Mouse (Mus musculus) erythroid progenitor cell, adult 5-6 weeks (primary cell): ENCODE measurements around the gene Tmbim4. TPM values are rescaled to one million over a fixed set of nuclear protein-coding genes. Genes with fewer than 3 reads are reported as not detected.

ENCODE experiments used
- ATAC-seq: replicated peaks from 2 replicates; pipeline ENCODE4 v1.8.0; 2016; ENCODE audit warnings: moderate number of reproducible peaks, mild to moderate bottlenecking, moderate TSS enrichment, inconsistent platforms; ENCODE audit not compliant: poor library complexity, low FRiP score, severe bottlenecking
- total RNA-seq, 2 experiments: library from RNA; stranded (forward) in 1 of 2; stranded (reverse) in 1 of 2; fragments of 150-400 nt in 1 of 2; fragments of 186-747, 209-891 nt in 1 of 2; gene quantifications; 2 replicates each; pipeline versions ENCODE4 v1.2.3 to v1.2.4; 2015 to 2017; ENCODE audit warnings: low replicate concordance in 2 of 2

Tmbim4 gene
- total RNA-seq, 2 experiments from 2014 or later: 29.8 to 30.9 TPM

DNA sequence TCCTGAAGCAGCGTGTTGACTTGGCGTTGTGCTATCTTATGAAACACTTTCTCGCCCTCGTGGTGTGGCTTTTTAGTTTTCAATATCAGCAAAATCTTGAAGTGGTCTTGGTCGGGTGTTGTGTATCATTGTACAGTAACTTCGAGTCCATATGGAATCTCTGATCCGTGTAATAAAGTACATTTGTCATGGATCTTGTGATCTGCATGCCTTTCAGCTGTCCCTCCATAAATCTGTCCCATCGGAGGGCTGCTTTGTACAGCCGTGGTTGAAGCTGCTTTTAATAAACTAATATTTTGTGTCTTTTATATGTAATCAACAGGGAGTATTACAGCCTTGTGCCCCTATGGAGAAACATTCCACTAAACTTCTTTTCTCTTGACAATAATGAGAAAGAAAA lies 35.5 kb downstream of the Tmbim4 start:
- no peak for ATAC-seq

DNA sequence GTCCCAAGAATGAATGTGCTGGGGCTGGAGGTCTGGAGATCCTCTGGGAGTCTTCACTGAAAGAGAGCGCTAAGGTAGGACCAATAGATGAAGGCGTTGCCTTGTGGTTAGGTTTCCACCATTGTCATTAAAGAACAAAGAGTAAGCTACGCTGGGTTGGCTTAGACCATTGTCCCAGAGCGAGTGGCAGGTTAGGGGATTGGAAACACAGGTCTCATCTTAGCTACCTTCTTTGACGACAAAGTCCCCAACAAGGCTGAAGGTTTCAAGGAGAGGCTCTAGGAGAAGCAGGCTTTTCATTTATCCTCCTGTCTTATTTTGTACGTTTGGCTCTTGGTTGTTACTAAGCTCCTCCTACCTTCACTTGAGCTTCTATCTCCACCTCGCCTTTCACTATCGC lies 36.9 kb downstream of the Tmbim4 start:
- ATAC-seq: no peak

DNA sequence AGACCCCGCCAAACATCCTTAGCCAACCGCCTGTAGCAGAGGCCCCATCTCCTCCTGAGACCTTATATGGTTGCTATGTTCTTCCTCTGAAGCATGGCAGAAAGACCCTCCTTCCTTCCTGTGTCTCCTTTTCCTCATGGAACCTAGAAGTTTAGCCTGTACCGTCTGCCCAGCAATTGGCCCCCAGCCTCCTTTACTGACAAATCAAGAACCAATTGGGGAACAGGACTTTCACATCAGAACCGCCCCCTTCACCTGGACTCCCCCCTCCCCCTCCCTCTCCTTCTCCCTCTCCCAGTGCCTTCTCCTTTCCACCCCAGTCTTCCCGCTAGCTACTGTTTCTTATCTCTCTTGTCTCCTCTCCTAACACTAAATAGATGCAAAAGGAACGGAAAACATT lies 38.1 kb downstream of the Tmbim4 start:
- ATAC-seq: no peak

DNA sequence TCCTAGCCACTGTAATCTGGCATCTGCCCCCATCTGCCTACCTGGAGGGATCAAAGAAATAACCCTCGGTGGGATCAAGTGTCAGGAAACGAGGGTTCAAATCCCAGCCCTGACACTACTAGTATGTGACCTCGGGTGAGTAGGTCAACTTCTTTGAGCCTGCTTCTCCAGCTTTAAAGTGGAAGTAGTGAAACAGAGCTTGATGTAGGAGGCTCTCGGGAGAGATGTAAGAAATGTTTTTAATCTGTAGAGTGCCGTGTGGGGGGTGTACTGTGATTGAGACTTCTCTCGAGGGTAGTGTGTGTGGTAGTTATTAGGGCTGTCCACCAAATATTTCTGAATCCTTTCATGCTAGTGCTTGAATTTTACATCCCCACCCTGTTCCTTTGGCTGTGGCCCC lies 41.0 kb downstream of the Tmbim4 start:
- no peak for ATAC-seq

DNA sequence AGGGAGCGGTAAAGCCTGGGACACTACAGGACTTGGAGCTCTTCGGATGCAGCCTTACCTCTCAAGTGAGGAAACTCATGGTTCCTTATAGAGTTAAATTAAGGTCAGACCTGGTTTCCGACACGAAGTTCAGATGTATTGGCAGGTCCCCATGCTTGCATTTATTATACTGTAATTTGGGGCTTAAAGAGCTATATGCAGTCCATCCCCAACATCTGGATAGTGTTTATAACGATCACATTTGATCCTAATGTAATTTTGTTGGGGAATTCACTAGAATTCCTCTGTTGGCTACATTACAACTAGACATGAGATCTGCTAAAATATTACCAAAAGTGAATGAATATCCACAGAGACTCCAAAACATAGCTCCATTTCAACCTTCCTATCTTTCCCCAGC lies 44.3 kb downstream of the Tmbim4 start:
- no peak for ATAC-seq

DNA sequence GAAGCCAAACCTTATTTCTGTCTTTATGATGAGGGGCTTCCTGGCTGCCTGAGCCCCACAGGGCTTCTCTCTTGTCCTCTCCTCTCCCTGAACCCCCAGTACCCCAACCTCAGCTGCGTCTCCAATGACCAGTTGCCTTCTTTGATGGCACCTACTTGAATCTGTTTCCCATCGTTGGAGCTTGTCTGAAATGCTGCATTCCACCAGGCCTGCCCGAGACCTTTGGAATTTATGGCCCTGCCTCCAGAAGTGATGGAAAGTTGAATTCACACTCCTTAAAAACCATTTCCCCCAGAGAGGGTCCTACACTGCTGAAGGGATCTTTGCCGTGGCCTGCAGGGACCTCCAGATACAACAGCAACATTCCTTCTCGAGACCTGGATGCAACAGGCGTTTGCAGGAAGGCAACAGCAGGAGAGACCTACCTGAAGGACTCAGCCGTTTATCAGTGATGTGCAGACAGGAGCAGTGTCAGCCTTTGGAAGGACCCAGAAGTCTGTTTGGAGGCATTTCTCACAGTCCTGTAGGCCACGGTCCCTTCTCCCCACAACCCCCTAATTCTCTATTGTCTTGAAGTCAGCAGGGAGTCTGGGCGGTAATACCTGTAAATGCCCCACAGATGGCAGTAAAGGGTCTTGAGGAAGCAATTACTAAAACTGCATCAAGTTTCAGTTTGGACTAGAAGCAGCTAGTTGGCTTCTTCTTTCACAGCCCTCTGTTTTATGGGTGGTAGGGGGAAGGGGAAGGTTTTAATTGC lies 45.8 kb downstream of the Tmbim4 start:
- peak; percentile 54; the same call in 1 of the 2 replicates for ATAC-seq

DNA sequence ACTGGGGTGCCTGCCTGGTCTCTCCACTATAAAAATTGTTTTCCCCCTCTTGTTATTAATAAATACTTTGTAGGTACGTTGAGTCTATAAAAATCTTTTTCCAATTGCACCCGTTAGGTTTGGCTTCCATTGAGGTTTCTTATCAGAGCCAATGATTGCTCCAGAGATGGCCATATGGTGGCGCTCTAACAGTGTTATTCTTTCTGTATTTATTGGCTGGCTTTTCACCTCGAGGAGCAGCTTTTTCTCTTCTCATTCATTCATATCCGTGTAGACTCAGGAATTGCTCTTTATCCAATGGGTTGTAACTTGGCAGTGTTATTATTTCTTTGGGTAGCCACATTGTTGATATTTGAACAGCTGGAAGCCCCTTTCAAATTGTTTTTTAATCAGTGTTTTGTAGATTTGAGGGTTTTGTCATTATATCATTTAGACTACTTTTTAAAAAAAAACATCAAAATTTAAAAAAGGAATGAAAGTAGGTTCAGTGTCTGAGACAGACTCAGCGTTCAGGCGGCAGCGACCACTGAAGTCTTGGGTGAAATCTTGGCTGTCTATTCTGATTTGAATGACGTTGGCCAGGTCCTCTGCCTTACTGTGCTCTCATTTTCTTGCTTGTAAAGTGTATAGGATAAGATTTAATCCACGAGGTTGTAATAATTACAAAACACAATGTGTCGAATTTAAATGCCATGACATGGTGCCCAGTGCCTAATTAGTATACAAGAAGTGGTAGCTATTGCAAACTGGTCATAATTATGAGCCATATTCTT lies 49.7 kb downstream of the Tmbim4 start:
- no peak for ATAC-seq

DNA sequence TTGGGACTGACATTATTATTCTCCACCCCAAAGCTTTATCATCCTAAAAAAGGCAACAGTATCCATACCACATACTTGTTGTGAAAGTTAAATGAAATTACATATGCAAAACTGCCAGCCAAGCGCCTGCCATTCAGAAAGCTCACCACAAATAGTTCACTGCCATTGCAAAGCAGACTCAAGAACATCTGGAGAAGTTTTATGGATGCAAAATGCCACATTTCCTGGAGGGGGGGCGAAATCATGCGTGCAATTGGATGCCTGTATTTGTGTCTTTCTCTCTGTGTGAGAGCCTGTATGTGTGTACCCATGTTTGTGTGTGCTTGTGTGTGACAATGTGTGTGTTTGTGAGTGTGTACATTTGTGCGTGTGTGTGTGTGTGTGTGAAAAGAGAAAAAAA lies 50.4 kb downstream of the Tmbim4 start:
- ATAC-seq: no peak

DNA sequence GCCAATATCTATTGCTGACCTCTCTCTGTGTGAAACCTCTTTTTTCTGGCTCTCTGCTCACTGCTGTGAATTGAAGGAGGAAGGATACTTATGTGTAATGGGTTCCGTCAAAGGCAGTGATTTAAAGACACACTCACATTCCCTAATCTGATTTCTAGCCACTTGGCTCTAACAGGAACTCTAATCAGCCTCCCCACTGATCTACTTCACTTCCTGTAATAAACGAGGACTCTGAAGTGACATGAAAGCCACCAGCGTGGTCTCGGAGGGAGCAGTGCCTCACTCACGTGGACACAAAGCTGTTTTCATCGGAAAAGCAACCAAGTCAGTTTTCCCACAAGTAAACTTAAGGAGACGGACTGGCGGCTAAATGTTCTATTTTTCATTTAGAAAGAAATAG lies 51.4 kb downstream of the Tmbim4 start:
- ATAC-seq: no peak

DNA sequence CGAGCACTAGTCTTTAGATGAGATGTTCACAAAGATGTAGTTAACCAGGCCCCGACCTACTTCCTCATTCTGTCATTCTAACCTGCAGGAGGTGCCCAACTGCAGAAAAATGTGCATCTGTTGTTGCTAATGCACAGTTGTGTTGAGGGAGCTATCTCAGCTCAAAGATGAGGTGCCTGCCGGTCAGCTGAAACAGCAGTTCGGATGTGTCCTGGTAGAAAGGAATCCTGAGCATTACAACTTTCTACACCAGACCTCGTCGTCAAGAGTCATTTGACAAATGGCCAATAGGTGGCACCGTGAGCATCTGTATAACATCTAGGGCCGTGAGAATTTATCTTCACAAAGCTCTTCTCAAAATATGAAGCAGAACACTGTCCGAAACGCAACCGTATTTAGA lies 55.8 kb downstream of the Tmbim4 start:
- ATAC-seq: no peak

DNA sequence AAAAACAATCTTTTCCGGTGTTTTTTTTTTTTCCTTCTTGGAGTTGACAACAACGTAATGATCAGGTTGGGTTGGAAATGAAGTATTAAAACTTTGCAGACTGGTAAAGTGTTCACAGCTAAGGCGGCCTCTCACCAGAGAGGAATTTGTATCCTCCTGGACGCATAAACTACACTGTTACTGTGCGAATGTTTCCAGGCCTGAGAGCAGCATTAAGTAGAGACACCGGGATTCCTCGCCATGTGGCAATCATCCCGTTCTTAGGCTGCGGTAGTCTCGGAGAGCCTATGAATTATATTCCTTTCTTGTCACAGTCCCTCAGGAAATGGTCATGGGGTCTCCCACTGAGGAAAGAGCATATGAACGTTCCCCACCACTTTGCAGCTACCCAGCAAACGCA lies 66.4 kb downstream of the Tmbim4 start:
- ATAC-seq: no peak

DNA sequence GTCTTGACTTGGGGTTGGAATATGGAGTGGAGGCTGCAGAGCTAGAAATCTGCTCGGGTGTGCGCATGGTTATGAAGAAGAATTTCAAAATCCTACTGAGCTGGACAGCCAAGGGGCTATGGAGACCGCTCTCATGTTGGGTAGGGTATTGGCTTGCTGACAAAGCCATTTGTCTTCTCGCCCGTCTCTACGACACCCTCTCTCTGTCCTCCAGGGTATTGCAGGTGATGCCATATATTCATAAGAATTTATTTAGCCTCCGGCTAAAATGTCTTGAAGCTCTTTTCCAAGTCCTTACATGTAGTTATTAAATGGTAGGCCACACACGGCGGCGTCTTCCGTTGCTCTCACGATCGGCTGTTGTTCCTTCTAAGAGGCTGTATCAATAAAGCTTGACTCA lies 68.6 kb downstream of the Tmbim4 start:
- no peak for ATAC-seq

DNA sequence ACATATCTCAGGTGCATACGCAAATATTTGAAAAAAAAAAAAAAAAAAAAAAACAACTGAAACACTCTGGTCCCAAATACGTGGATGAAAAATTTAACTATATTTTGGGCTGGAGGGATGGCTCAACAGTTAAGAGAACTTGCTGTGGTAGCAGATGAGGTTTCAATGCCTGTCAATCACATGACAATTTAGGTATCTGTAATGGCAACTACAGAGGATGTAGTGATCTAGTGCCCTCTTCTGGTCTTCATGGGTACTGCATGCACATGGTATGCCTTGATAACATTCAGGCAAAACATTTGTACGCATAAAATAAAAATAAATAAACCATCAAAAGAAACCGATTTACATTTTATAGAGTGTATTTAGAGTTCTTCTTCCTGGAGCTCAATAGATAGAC lies 69.4 kb downstream of the Tmbim4 start:
- peak; percentile 68; the same call in 1 of the 2 replicates for ATAC-seq

DNA sequence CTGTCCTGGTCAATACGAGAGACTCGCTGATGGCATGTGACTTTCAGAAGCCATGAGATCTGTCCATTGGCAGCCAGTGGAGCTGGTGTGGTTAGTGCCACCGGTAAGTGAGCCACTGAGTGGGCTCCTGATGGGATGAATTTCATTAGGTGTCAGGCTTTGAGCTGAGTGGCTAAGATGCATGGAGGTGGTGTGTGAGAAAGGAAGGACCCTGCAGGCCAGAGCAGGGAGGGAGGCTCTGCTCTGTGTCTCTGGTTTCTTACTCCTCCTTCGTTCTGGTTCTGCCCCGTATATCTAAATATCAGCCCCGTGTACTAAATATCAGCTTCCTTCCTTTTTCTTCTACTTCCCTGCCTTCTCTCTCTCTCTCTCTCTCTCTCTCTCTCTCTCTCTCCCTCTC lies 69.9 kb downstream of the Tmbim4 start:
- no peak for ATAC-seq

DNA sequence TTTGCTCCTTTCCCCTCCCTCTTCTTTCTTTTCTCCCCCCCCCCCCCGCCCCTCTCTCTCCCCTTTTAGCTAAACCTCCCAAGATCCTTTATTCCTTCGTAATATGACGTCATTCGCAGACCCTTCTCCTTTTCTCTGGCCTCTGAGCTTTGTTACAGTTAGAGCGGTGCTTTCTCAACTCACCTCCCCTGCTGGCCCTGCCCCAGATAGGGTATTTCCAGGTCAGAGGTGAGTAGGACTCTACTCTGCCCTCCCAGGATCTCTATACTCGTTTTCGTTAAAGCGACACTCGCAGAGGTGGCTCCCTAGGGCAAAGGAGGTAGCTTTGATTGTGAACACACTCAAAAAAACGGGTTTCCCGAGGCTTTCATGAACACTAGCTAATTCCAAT lies 70.5 kb downstream of the Tmbim4 start:
- ATAC-seq: no peak

DNA sequence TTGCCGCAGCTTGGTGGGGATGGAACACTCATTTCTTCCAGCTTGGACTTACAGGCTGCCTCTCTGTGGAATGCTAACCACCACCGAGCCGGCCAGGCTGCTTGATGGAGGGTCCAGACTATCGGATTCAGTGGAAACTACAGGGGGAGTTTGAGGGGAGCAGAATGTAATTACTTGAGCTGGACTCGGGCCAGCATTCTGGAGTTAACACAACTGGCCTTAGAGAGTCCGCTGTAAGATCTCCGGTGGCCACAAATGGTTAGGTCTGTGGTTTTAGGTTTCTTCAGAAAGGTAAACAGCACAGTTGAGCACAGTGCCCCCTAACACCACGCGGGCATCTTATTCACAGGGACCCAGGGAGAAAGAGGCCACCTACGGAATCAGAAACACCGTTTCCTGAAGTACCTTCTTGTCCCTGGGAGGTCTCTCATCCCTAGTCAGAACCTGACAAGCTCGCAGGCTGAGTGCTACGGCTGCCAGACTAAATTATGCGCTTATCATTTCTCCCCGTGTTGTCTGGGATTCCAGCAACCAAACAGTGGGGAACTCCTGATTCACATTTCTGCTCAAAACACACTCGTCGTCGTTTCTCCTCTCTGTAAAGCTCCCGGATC lies 71.0 kb downstream of the Tmbim4 start:
- no peak for ATAC-seq

DNA sequence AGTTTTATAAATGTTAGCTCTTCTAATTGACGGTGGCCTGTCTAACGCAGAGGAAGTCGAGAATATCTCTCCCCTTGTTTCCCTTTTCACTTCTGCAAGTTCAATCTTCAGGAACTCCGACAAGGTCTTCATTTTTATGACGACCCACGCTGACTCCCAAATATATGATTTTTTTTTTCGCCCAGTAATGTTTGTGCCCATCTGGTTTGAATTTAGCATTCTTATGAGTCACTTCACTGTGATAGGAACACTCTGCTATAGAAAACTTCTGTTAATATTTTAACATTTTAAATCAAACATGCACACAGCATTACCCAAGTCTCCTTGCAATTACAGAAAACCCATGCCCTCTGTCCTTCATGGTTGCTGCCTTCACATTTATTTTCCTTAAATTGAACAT lies 71.9 kb downstream of the Tmbim4 start:
- ATAC-seq: no peak
